Mouse (Mus musculus) embryonic stem cell, embryonic (primary cell): ENCODE data around the gene Ssbp2.

Source experiments
- CTCF ChIA-PET, 4 experiments: fragments of 300-600 bp in 2 of 4; fragments of 350-600 bp in 2 of 4; sonication (Branson Sonifier 250); formaldehyde crosslinking; loops; one replicate each; lab custom pipeline; 2022; ENCODE audit warnings: inconsistent platforms in 2 of 4; lab: Charles Lee
- POLR2A ChIA-PET, 4 experiments: fragments of 300-600 bp in 2 of 4; fragments of 350-600 bp in 2 of 4; sonication (Branson Sonifier 250); formaldehyde crosslinking; loops; one replicate each; lab custom pipeline; 2022; ENCODE audit warnings: antibody characterized with exemption in 4 of 4, inconsistent platforms in 1 of 4; lab: Charles Lee

Ssbp2 gene

DNA sequence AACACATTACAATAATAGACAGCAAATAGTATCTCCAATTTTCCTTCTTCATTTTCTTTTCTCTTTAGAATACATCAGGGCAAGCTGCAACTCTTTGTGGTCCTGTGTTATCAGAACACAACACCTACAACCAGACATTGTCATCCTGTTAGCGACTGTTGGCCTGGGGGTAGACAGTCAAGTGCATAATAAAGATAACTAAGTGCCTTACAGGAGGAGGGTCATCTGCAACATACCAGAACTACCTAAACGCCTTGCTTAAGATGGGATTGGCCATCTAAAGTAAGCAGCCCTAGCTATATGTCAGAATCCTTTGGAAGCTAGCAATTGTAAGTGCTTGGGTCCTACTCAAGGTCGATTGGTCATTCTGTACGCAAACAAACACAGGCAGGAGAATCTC, 2.1 kb upstream of the Ssbp2 start:
- ChIA-PET CTCF (interaction anchor here in 1 of 4 experiments (0.6 to 0.7 kb wide), 2 partner anchors 186 to 494 kb away, joined by 5 to 6 read pairs; no protein-coding TSS in a partner anchor), POLR2A (interaction anchor here in 1 of 4 experiments (1.1 to 2.6 kb wide), 3 partner anchors 10 to 87 kb away, joined by 3 to 13 read pairs (median 5); no protein-coding TSS in a partner anchor)

- ChIA-PET POLR2A (interaction anchor here in 3 of 4 experiments (0.6 to 2.6 kb wide), 5 partner anchors 11 to 534 kb away, joined by 3 to 13 read pairs (median 5); partner anchors contain the start of gene Atg10 (in 1 of the 3)), CTCF (no interaction called here)
Observed at GRCm38 (mm10) chr13:91459489-91459888, 594 bp upstream of the Ssbp2 start.

GRCm38 (mm10) chr13:91460621-91461284, 670 bp downstream of the Ssbp2 start:
- ChIA-PET POLR2A (interaction anchor here in 3 of 4 experiments (0.7 to 1.9 kb wide), 13 partner anchors 8 to 537 kb away, joined by 3 to 9 read pairs (median 4); partner anchors contain the start of gene Atg10 (in 2 of the 3)), CTCF (interaction anchor here in 1 of 4 experiments (0.6 kb wide), 1 partner anchor 18 kb away, joined by 3 read pairs; no protein-coding TSS in a partner anchor)

- ChIA-PET CTCF (interaction anchor here in 1 of 4 experiments (0.6 kb wide), 1 partner anchor 17 kb away, joined by 3 read pairs; no protein-coding TSS in a partner anchor), POLR2A (interaction anchor here in 3 of 4 experiments (0.6 to 1.9 kb wide), 15 partner anchors 8 to 538 kb away, joined by 3 to 9 read pairs (median 3); partner anchors contain the start of gene Atg10 (in 2 of the 3))
Observed at GRCm38 (mm10) chr13:91461299-91461698, 1.2 kb downstream of the Ssbp2 start.

DNA sequence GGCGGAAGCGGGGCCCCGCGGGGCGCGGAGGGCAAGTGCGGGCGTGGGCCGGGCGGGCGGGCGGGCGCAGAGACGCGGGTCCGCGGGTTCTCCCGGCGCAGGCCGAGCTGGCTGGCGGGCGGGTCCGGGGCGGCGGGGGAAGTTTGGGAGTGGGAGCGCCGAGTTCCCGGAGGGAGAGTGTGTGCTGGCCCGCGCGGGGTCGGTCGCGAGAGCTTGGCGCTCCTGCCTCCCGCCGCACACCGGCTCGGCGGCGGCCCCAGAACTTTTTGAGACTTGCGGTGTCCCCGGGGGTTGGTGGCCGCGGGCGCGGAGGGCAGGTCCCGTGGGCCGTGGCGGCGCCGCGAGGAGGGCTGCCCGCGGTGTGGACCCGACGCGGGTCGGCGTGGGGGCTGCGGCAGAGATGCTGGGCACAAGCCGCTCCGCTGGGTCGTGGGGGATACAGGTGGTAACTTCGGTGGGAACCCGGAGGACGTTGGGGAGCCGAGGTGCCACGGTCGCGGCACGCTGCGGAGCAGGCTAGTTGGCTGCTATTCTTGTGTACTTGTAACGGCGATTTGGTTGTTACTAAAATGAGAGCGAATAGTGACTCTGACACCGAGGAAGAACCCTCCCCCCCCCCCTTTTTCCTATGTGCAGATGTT, 1.7 kb downstream of the Ssbp2 start:
- POLR2A ChIA-PET, result interaction anchor here in 3 of 4 experiments (0.6 to 1.9 kb wide), 11 partner anchors 9 to 536 kb away, joined by 3 to 9 read pairs (median 3); partner anchors contain the start of gene Atg10 (in 1 of the 3)
- CTCF ChIA-PET, result interaction anchor here in 1 of 4 experiments (0.7 kb wide), 1 partner anchor 200 kb away, joined by 3 read pairs; no protein-coding TSS in a partner anchor

DNA sequence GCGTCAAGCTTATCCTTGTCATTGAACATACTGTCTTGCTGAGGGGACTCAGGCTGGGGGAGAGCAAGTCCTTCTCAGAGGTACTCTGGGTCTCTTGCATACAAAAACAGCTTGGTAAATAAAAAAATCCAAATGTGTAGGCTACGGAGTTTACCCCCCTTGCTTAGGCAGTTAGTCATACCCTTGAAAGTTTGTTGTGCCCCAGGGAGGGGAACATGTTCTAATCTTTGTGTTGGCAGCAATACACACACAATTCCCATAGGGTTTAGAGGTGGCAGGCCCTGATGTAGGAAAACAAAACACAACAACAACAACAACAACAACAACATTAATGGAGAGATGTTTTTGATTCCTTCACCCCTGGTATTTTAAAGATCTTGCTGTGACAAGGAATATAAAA, 2.3 kb downstream of the Ssbp2 start:
- POLR2A ChIA-PET, result interaction anchor here in 1 of 4 experiments (0.6 to 1.9 kb wide), 4 partner anchors 52 to 537 kb away, joined by 3 to 6 read pairs (median 4); no protein-coding TSS in a partner anchor
- CTCF ChIA-PET, result no interaction called here

GRCm38 (mm10) chr13:91462893-91463481, 2.9 kb downstream of the Ssbp2 start:
- CTCF ChIA-PET, result no interaction called here
- POLR2A ChIA-PET, result interaction anchor here in 1 of 4 experiments (0.9 to 1.5 kb wide), 2 partner anchors 51 to 293 kb away, joined by 3 to 5 read pairs; no protein-coding TSS in a partner anchor

DNA sequence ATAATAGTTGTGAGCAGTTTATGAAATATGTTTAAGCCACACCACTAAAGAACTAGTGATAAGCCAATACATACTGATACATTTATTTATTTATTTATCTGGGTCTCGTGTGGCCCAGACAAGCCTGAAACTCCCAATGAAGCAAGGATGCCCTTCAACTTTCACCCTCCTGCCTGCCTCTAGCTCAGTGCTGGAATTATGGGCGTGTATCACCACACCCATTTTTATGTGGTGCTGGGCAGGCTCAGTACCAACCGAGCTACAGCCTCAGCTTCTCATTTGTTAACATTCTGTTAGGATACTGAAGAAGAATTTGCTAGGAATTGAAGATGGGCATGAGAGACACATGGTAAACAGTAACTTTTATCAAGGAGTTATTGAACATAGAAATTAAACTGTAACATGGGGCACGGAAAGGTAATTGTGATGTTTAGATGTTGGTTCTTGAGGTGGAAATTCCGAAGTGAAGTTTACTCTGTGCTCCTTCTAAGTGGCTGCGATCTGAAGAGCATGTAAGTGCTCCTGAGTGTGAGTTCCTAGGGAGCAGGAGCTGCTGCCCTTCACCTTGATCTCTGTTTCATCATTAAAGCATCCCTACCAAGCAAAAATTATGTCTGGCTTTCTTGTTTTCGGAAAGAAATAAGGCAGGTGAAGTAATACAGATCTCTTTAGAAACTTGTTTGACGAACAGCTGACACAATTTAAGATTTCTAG, 5.1 kb downstream of the Ssbp2 start:
- ChIA-PET POLR2A (interaction anchor here in 1 of 4 experiments (0.9 kb wide), 1 partner anchor 540 kb away, joined by 3 read pairs; no protein-coding TSS in a partner anchor), CTCF (no interaction called here)

- CTCF ChIA-PET, result no interaction called here
- POLR2A ChIA-PET, result interaction anchor here in 1 of 4 experiments (0.7 kb wide), 1 partner anchor 75 kb away, joined by 4 read pairs; no protein-coding TSS in a partner anchor
Observed at GRCm38 (mm10) chr13:91471566-91471965, 11.5 kb downstream of the Ssbp2 start.

GRCm38 (mm10) chr13:91471980-91472379, 11.9 kb downstream of the Ssbp2 start:
- CTCF ChIA-PET, result no interaction called here
- POLR2A ChIA-PET, result interaction anchor here in 2 of 4 experiments (0.6 to 0.7 kb wide), 2 partner anchors 13 to 75 kb away, joined by 4 to 5 read pairs; no protein-coding TSS in a partner anchor

- ChIA-PET POLR2A (interaction anchor here in 3 of 4 experiments (1.0 to 1.1 kb wide), 3 partner anchors 12 to 465 kb away, joined by 3 to 5 read pairs (median 3); partner anchors contain the start of gene Atg10 (in 1 of the 3)), CTCF (interaction anchor here in 1 of 4 experiments (0.6 kb wide), 1 partner anchor 83 kb away, joined by 4 read pairs; no protein-coding TSS in a partner anchor)
Observed at GRCm38 (mm10) chr13:91473527-91473926, 13.4 kb downstream of the Ssbp2 start.

DNA sequence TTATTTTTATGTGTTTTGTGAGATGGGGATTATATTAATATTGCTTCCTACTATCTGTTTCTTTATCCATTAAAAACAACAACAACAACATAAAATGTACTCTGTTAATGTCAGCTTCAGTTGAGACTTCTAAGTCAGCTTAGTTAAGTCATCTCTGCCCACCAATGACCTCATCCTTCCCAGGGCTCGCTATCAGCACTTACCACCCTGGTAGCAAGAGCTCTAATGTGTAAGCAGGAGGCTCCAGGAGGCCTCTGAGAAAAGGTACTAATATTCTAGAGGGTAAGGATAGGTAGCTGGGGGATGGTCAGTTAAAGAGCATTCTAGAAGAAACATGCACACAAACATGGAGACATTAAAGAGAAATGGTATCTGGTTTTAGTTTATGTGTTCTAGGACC, 13.9 kb downstream of the Ssbp2 start:
- ChIA-PET POLR2A (interaction anchor here (0.5 to 1.1 kb wide), 4 partner anchors 13 to 466 kb away, joined by 3 to 5 read pairs (median 3); partner anchors contain the start of gene Atg10 (in 1 of the 4)), CTCF (interaction anchor here in 1 of 4 experiments (0.6 kb wide), 1 partner anchor 83 kb away, joined by 4 read pairs; no protein-coding TSS in a partner anchor)

DNA sequence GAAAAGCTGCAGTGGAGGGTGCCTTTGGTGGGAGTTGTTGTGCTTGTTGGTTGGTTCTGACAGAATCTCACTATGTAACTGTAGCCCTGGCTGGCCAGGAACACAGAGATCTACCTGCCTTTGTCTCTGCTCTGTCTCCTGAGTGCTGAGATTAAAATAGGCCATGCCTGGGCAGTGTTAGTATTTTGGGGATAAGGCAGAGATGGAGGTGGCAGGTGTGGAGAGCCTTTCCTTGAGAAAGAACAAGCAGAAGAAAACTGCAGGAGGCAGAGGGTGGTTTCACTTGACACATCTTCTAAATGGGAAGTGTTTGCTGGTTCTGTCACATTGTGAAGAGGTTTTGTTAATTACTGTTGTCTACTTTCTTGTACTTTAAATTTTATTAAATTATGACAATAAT, 15.8 kb downstream of the Ssbp2 start:
- ChIA-PET CTCF (no interaction called here), POLR2A (interaction anchor here in 1 of 4 experiments (1.5 kb wide), 1 partner anchor 10 kb away, joined by 3 read pairs; no protein-coding TSS in a partner anchor)

DNA sequence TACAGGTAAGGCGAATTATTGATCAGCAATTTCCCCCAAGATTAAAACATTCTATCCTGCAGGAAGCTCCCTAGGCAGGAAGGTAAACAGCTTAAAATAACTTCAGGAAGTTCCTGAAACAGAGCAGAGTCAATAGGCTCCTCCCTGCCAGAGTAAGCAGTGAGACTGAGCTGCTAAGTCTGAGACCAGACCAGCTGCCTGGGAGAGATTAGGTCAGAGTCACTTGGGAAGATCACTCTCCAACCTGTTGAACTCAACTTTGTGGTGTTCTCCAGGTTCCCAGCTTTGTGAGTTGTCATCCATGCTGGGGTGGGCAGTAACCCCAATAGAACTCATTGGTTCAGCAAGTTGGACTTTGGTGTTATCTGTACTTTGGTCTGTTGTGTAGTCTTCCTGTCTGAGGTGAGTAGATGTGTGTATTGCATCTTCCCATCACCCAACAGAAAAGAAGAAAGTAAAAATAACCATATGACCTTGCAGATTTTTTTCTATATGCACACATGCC, 16.6 kb downstream of the Ssbp2 start:
- CTCF ChIA-PET, result interaction anchor here in 1 of 4 experiments (0.6 kb wide), 1 partner anchor 826 kb away, joined by 3 read pairs; no protein-coding TSS in a partner anchor
- POLR2A ChIA-PET, result interaction anchor here in 1 of 4 experiments (1.5 kb wide), 1 partner anchor 10 kb away, joined by 3 read pairs; no protein-coding TSS in a partner anchor

GRCm38 (mm10) chr13:91478011-91478410, 17.9 kb downstream of the Ssbp2 start:
- CTCF ChIA-PET, result interaction anchor here in 1 of 4 experiments (0.6 kb wide), 1 partner anchor 17 kb away, joined by 3 read pairs; no protein-coding TSS in a partner anchor

GRCm38 (mm10) chr13:91484303-91484702, 24.2 kb downstream of the Ssbp2 start:
- ChIA-PET POLR2A (no interaction called here), CTCF (no interaction called here)

More at GRCm38 (mm10) chr13:91478011-91478410, 17.9 kb downstream of the Ssbp2 start:
- POLR2A ChIA-PET, result interaction anchor here in 1 of 4 experiments (0.6 kb wide), 1 partner anchor 79 kb away, joined by 3 read pairs; no protein-coding TSS in a partner anchor

DNA sequence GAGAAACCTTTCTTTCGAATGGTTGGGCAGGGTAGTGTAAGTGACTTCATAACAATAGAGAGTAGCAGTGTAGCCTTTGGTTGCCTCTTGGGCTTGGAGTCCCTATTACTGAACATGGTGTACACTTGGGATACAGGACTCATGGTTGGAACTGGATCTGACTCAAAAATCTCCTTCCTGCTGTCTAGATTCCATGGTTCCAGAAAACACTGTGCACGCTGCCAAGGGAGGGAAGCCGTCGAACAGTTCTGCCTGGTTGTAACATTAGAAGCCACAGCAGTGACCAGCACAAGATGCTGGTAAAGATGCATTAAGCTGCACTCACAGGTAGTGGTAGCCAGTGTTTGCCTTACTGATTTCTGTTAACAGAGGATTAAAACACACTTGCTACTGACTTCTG, 32.0 kb downstream of the Ssbp2 start:
- CTCF ChIA-PET, result no interaction called here
- POLR2A ChIA-PET, result no interaction called here
